Mouse (Mus musculus) embryonic facial prominence, embryonic 15.5 days (tissue): ENCODE data around the gene Pdzd4. TPM values are rescaled to one million over a fixed set of nuclear protein-coding genes. Genes with fewer than 3 reads are reported as not detected.

Experiments
- ATAC-seq: fragments of 200-750 bp; cut with Nextera tagmentation; 2 replicates; pipeline ENCODE4 v1.8.0; 2017; ENCODE audit warnings: low read depth, moderate TSS enrichment; ENCODE audit not compliant: insufficient number of reproducible peaks, low FRiP score, low TSS enrichment
- H3K27ac ChIP-seq: fragments of 300-500 bp; sonication (generic); replicated peaks from 2 replicates; pipeline ENCODE4 v1.5.1; 2015; ENCODE audit warnings: mild to moderate bottlenecking, inconsistent platforms
- H3K27me3 ChIP-seq: fragments of 300-500 bp; sonication (generic); 2 replicates; pipeline ENCODE4 v1.6.1; 2015; ENCODE audit warnings: inconsistent platforms
- H3K36me3 ChIP-seq: fragments of 300-500 bp; sonication (generic); 2 replicates; pipeline ENCODE4 v1.6.1; 2015; ENCODE audit warnings: mild to moderate bottlenecking, inconsistent platforms
- H3K4me1 ChIP-seq: fragments of 300-500 bp; sonication (generic); 2 replicates; pipeline ENCODE4 v1.6.1; 2015; ENCODE audit warnings: inconsistent platforms
- H3K4me2 ChIP-seq: fragments of 300-500 bp; sonication (generic); replicated peaks from 2 replicates; pipeline ENCODE4 v1.6.1; 2015; ENCODE audit warnings: mild to moderate bottlenecking, inconsistent platforms
- H3K4me3 ChIP-seq: fragments of 300-500 bp; sonication (generic); replicated peaks from 2 replicates; pipeline ENCODE4 v1.5.1; 2015; ENCODE audit warnings: mild to moderate bottlenecking, inconsistent platforms
- H3K9ac ChIP-seq: fragments of 300-500 bp; sonication (generic); 2 replicates; pipeline ENCODE4 v1.6.1; 2015; ENCODE audit warnings: inconsistent platforms
- H3K9me3 ChIP-seq: fragments of 300-500 bp; sonication (generic); replicated peaks from 2 replicates; pipeline ENCODE4 v1.6.1; 2016; ENCODE audit warnings: inconsistent platforms
- WGBS: fragments of 180-500 bp; shearing (Covaris S2); methylation state at CpG from one replicate; pipeline ENCODE4 v1.1.7; 2015; 5-methylcytosine and 5-hydroxymethylcytosine counted together
- polyA plus RNA-seq: library from polyadenylated mRNA; unstranded; fragments of >200 nt; fragmentation: Nextera tagmentation; extraction: Ambion mirVana; gene quantifications from 2 replicates; pipeline ENCODE4 v1.2.1, GENCODE M21; 2015

The Pdzd4 gene
- polyA plus RNA-seq, 1 experiment from 2014 or later, result 1.3 TPM

GRCm38 (mm10) chrX:73823747-73824146, 1.0 kb downstream of the Pdzd4 start:
- ATAC-seq, result no peak
- Histone ChIP-seq H3K4me2 (peak overlapping the region; percentile 68), H3K4me3 (peak overlapping the region; percentile 61), H3K27ac (no peak overlapping the region), H3K36me3 (no peaks in the 10 kb centered on the region), H3K9me3 (no peaks in the 10 kb centered on the region), H3K9ac (no peak overlapping the region), H3K4me1 (0 out of 2 replicates have a peak, but pooled peaks cover 3% of the 10 kb centered on the region), H3K27me3 (peaks cover 8% of the 10 kb centered on the region)
- WGBS, result 17% methylated on average over 17 of the region's 17 CpGs

GRCm38 (mm10) chrX:73816596-73817314, 8.0 kb downstream of the Pdzd4 start:
- Histone ChIP-seq H3K4me1 (no peaks in the 10 kb centered on the region), H3K27ac (no peak overlapping the region), H3K9me3 (no peaks in the 10 kb centered on the region), H3K9ac (no peak overlapping the region), H3K4me3 (no peak overlapping the region), H3K27me3 (no peaks in the 10 kb centered on the region), H3K36me3 (no peaks in the 10 kb centered on the region), H3K4me2 (no peak overlapping the region)
- ATAC-seq, result no peak
- 57% methylated on average over 3 of the region's 3 CpGs for WGBS

GRCm38 (mm10) chrX:73815072-73815471, 9.7 kb downstream of the Pdzd4 start:
- Histone ChIP-seq H3K4me2 (peak overlapping the region; percentile 41), H3K27ac (no peak overlapping the region), H3K4me1 (no peaks in the 10 kb centered on the region), H3K27me3 (no peaks in the 10 kb centered on the region), H3K36me3 (no peaks in the 10 kb centered on the region), H3K4me3 (peak overlapping the region; percentile 30), H3K9ac (no peak overlapping the region), H3K9me3 (no peaks in the 10 kb centered on the region)
- 21% methylated on average over 14 of the region's 14 CpGs for WGBS
- no peak for ATAC-seq

GRCm38 (mm10) chrX:73805814-73806213, 19.0 kb downstream of the Pdzd4 start:
- H3K4me3 ChIP-seq, result no peak overlapping the region
- H3K9ac ChIP-seq, result no peak overlapping the region
- WGBS, result 59% methylated on average over 1 of the region's 1 CpGs
- no peaks in the 10 kb centered on the region for H3K27me3 ChIP-seq
- H3K4me2 ChIP-seq, result no peak overlapping the region
- no peak overlapping the region for H3K27ac ChIP-seq
- H3K4me1 ChIP-seq, result no peaks in the 10 kb centered on the region
- ATAC-seq, result no peak
- H3K9me3 ChIP-seq, result no peaks in the 10 kb centered on the region
- H3K36me3 ChIP-seq, result no peaks in the 10 kb centered on the region

GRCm38 (mm10) chrX:73798502-73798901, 26.3 kb downstream of the Pdzd4 start:
- H3K27ac ChIP-seq, result no peak overlapping the region
- H3K27me3 ChIP-seq, result no peaks in the 10 kb centered on the region; the same call in 1 of the 2 replicates
- WGBS, result 50% methylated on average over 9 of the region's 9 CpGs
- no peak overlapping the region for H3K4me3 ChIP-seq
- H3K36me3 ChIP-seq, result no peaks in the 10 kb centered on the region
- H3K4me1 ChIP-seq, result no peaks in the 10 kb centered on the region
- ATAC-seq, result peak; percentile 54; the same call in 1 of the 2 replicates
- no peak overlapping the region for H3K9ac ChIP-seq
- no peak overlapping the region for H3K4me2 ChIP-seq
- no peaks in the 10 kb centered on the region for H3K9me3 ChIP-seq

- H3K4me2 ChIP-seq, result no peak overlapping the region
Observed at GRCm38 (mm10) chrX:73797511-73797910, 27.3 kb downstream of the Pdzd4 start.

GRCm38 (mm10) chrX:73793505-73793904, 31.3 kb downstream of the Pdzd4 start:
- H3K27ac ChIP-seq, result no peak overlapping the region
- 80% methylated on average over 1 of the region's 1 CpGs for WGBS
- no peaks in the 10 kb centered on the region; the same call in 1 of the 2 replicates for H3K27me3 ChIP-seq
- no peak overlapping the region for H3K9ac ChIP-seq
- no peak overlapping the region for H3K4me2 ChIP-seq
- H3K4me3 ChIP-seq, result no peak overlapping the region
- peaks cover under 1% of the 10 kb centered on the region; the same call in 1 of the 2 replicates for H3K4me1 ChIP-seq
- ATAC-seq, result no peak
- peaks cover 16% of the 10 kb centered on the region; the same call in 1 of the 2 replicates for H3K36me3 ChIP-seq
- H3K9me3 ChIP-seq, result no peaks in the 10 kb centered on the region

More at GRCm38 (mm10) chrX:73797511-73797910, 27.3 kb downstream of the Pdzd4 start:
- ATAC-seq, result no peak
- Histone ChIP-seq H3K9me3 (no peaks in the 10 kb centered on the region), H3K36me3 (no peaks in the 10 kb centered on the region), H3K4me3 (no peak overlapping the region), H3K27ac (no peak overlapping the region), H3K9ac (no peak overlapping the region), H3K27me3 (no peaks in the 10 kb centered on the region; the same call in 1 of the 2 replicates), H3K4me1 (no peaks in the 10 kb centered on the region)
- WGBS, result 84% methylated on average over 2 of the region's 2 CpGs

GRCm38 (mm10) chrX:73793039-73793438, 31.7 kb downstream of the Pdzd4 start:
- no peak for ATAC-seq
- Histone ChIP-seq H3K4me1 (peaks cover 5% of the 10 kb centered on the region), H3K27ac (no peak overlapping the region), H3K9me3 (no peaks in the 10 kb centered on the region), H3K9ac (no peak overlapping the region), H3K27me3 (no peaks in the 10 kb centered on the region; the same call in 1 of the 2 replicates), H3K36me3 (peaks cover 16% of the 10 kb centered on the region; the same call in 1 of the 2 replicates), H3K4me3 (no peak overlapping the region), H3K4me2 (no peak overlapping the region)

GRCm38 (mm10) chrX:73788501-73788900, 36.3 kb downstream of the Pdzd4 start:
- no peaks in the 10 kb centered on the region for H3K9me3 ChIP-seq
- H3K27me3 ChIP-seq, result no peaks in the 10 kb centered on the region
- H3K4me2 ChIP-seq, result peak overlapping the region; percentile 51
- no peak overlapping the region for H3K9ac ChIP-seq
- H3K27ac ChIP-seq, result no peak overlapping the region
- ATAC-seq, result no peak
- H3K4me3 ChIP-seq, result no peak overlapping the region
- WGBS, result 95% methylated on average over 1 of the region's 1 CpGs
- peaks cover 8% of the 10 kb centered on the region for H3K4me1 ChIP-seq
- H3K36me3 ChIP-seq, result peaks cover 16% of the 10 kb centered on the region; the same call in 1 of the 2 replicates

- peak overlapping the region; percentile 51 for H3K4me2 ChIP-seq
- no peaks in the 10 kb centered on the region for H3K27me3 ChIP-seq
- peak overlapping the region; percentile 64 for H3K4me3 ChIP-seq
- peak overlapping the region; percentile 65 for H3K9ac ChIP-seq
- peaks cover 8% of the 10 kb centered on the region for H3K4me1 ChIP-seq
- H3K27ac ChIP-seq, result peak overlapping the region; percentile 91
- H3K9me3 ChIP-seq, result no peaks in the 10 kb centered on the region
- 20% methylated on average over 22 of the region's 22 CpGs for WGBS
- H3K36me3 ChIP-seq, result peaks cover 16% of the 10 kb centered on the region; the same call in 1 of the 2 replicates
- ATAC-seq, result peak; percentile 22; the same call in 1 of the 2 replicates
Observed at GRCm38 (mm10) chrX:73787225-73787558, 37.6 kb downstream of the Pdzd4 start.

GRCm38 (mm10) chrX:73786364-73787224, 38.2 kb downstream of the Pdzd4 start, which contains the start of the genes Idh3g and Ssr4:
Gene Idh3g (minus strand): TSS chrX:73786897.
Gene Ssr4 (plus strand): TSS chrX:73787028.
- H3K27ac ChIP-seq, result peak within 1 kb of the TSS; percentile 91
- H3K4me1 ChIP-seq, result peaks cover 8% of the 10 kb centered on the region
- H3K36me3 ChIP-seq, result peaks cover 16% of the 10 kb centered on the region
- 19% methylated on average over 50 of the region's 52 CpGs for WGBS
- no peaks in the 10 kb centered on the region for H3K9me3 ChIP-seq
- peak; percentile 97 for ATAC-seq
- peak within 1 kb of the TSS; percentile 51 for H3K4me2 ChIP-seq
- no peaks in the 10 kb centered on the region for H3K27me3 ChIP-seq
- peak within 1 kb of the TSS; percentile 65 for H3K9ac ChIP-seq
- H3K4me3 ChIP-seq, result peak within 1 kb of the TSS; percentile 64
